Mouse (Mus musculus): ENCODE measurements around the gene Pias1.

The Pias1 gene

DNA sequence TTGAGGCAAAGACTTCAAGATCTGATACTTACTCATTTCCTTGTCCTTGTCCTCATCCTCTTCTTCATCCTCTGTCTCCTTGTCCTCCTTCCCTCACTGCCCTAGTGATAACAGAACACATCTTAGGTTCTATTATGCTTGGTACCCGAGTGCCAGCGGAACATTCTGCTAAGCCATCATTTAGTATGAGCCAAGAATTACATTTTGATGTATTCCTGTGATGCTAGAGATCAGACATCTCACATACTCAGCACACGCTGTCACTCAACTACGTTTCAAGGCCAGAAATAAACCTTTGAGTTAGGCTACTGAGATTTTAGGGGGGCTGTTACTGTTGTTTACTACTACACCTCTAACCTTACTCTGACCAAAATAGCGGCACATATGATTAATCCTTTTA lies at the start of gene Pias1:
TSS of gene Pias1 (minus strand) at position 101 of the 400 bp plus-strand sequence.
- DNase-seq (ENCODE audit: low read depth, low spot score), result no peak

GRCm38 (mm10) chr9:63035431-63035830 lies 47.7 kb upstream of the Pias1 start:
- DNase-seq (ENCODE audit: low read depth, low spot score), result no peak

DNA sequence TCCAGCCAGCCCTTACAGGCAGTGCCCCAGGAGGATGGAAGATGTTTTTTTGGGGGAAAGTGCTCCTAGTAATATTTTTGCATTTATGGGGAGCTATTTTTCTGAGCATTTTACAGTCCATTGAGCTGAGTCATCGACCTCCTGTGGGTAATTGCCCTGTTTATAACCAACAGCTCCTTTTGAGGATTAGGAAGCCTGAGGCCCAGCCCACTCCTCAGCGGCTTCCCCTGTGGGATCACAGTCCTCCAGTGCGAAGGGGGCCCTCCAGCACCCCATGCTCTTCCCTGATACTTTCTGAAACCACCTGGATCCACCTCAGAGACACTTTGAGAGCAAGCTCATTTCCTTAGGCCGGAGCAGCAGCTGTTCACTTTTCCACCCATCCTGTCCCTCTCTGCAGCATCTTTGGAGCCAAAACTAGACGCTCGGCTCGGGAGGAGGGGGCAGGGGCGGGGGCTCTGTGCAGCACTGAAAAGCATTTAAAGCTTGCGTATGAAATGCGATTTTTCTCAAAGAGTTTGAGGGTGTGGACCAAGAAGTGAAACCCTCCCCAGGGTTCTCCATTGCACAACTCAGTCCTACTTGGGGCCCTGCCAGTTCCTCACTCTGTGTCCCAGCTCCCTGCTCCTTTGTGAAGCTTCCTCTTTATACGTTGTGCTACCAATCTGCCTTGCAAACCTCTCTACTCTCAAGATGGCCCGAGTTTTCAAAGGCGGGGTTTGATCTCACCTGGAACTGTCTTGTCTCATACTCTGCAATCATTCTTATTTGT lies 43.5 kb upstream of the Pias1 start:
- DNase-seq (ENCODE audit: low read depth, low spot score), result no peak

- no peak for DNase-seq (ENCODE audit: low read depth, low spot score)
These were observed 34.8 kb upstream of the Pias1 start for GRCm38 (mm10) chr9:63022486-63022885.

- DNase-seq (ENCODE audit: low read depth, low spot score), result no peak
These were observed 19.6 kb upstream of the Pias1 start for GRCm38 (mm10) chr9:63007371-63007770.

DNA sequence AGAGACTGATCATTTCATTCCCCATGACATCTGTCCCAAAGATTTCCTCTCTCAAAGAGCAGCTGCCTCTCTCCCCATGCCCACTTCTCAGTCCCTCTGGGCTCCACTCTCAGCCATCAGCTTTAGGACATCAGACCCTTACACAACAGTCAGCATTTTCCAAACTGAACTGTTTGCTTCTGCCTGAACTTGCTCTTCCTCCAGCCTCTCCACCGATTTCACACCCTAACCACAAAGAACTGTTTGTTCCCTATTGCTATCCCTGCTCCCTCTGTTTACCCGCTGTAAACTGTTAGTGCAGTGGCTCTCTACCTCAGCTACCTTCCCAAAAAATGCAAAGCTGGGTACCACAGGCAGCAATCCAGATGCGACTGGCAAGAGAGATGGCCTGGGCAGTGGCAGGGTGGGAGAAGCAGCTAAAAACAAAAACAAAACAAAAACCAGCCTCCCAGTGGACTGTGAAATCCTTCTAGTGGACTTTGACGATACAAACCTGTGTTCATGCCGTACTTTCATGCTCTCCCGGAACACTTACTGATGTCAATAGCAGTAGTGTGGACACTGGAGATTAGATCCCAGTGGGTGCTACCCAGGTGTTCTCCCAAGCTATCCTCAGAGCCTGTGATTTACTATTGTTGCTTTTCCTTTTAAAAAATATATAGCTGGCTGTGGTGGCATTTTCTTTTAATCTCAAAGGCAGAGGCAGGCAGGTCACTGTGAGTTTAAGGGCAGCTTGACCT lies 18.5 kb upstream of the Pias1 start:
- no peak for DNase-seq (ENCODE audit: low read depth, low spot score)

DNA sequence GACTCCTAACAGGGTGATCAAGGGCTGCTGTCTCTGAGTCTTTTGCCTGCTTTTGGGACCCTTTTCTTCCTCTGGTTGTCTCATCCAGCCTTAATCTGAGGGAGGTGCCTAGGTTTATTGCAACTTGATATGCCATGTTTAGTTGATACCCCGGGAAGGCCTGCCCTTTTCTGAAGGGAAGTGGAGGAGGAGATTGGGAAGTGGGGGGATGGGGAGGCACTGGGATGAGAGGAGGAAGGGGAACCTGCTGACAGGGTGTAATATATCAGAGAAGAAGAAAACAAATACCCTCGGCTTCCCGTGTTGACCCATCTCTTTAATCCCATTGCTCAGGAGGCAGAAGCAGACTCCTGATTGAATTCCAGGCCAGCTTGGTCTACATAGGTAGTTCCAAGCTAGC lies 10.8 kb upstream of the Pias1 start:
- no peak for DNase-seq (ENCODE audit: low read depth, low spot score)

DNA sequence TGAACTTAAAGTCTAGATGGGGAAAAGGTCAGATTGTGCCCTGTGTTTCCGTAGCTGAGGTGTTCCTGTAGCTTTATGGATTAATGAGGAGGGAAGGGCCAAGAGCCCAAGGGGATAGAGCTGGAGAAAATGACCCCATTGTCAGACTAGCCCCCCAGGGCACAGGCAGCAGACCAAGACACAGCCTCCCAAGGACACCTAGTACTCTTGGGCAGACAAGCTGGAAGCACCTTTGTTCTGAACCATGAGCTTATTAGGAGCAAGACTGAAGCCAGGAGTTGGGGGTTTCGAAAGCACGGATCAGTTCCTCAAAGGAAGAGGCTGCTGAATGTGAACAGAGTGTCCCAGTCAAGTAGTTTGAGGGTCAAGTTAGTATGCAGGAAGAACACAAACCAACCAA lies 9.9 kb upstream of the Pias1 start:
- DNase-seq (ENCODE audit: low read depth, low spot score), result no peak

- DNase-seq (ENCODE audit: low read depth, low spot score), result no peak
These were observed 7.5 kb upstream of the Pias1 start for GRCm38 (mm10) chr9:62995186-62995585.

- no peak for DNase-seq (ENCODE audit: low read depth, low spot score)
These were observed 2.4 kb upstream of the Pias1 start for GRCm38 (mm10) chr9:62990134-62990533.

- DNase-seq (ENCODE audit: low read depth, low spot score), result peak; percentile 94
These were observed 6.9 kb downstream of the Pias1 start for GRCm38 (mm10) chr9:62980777-62981202.

- no peak for DNase-seq (ENCODE audit: low read depth, low spot score)
These were observed 7.5 kb downstream of the Pias1 start for GRCm38 (mm10) chr9:62980162-62980776.

DNA sequence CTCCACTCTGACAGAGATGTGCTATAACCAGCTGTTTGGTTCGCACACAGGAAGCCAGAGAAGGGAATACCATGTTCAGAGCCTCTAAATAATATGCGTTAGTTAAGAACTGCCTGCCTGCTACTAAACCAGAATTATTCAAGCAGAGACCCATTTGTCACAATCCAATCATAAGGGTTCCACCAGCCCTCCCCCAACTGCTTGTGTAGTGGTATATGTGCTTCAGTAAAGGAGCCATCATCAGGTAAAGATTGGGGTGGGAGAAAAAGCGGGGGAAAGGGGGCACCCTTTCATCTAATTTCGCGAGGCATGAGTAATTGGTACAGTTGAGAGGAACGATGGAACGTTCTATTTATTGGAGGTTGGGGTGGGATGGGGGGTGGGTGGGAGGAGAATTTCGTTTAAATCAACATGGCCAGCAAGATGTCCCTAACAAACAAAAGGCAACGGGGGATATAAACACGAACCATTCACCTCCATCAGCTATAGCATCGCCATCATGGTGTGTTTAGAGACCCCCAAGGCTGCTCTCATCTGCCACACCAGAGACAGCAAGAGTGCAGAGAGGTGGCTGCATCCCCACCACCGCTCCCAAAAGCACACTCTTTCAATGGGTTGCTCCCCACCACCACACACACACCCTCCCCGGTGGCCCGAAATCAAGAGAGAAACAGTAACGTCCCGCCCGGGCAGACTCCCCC lies 8.1 kb downstream of the Pias1 start:
- no peak for DNase-seq (ENCODE audit: low read depth, low spot score)

GRCm38 (mm10) chr9:62977152-62977551 lies 10.6 kb downstream of the Pias1 start:
- no peak for DNase-seq (ENCODE audit: low read depth, low spot score)

- no peak for DNase-seq (ENCODE audit: low read depth, low spot score)
These were observed 11.9 kb downstream of the Pias1 start for GRCm38 (mm10) chr9:62975830-62976229.

- peak; percentile 62 for DNase-seq (ENCODE audit: low read depth, low spot score)
These were observed 13.3 kb downstream of the Pias1 start for GRCm38 (mm10) chr9:62974439-62974838.

- peak; percentile 85 for DNase-seq (ENCODE audit: low read depth, low spot score)
These were observed 15.5 kb downstream of the Pias1 start for GRCm38 (mm10) chr9:62972073-62972745.

- no peak for DNase-seq (ENCODE audit: low read depth, low spot score)
These were observed 17.4 kb downstream of the Pias1 start for GRCm38 (mm10) chr9:62970345-62970744.

DNA sequence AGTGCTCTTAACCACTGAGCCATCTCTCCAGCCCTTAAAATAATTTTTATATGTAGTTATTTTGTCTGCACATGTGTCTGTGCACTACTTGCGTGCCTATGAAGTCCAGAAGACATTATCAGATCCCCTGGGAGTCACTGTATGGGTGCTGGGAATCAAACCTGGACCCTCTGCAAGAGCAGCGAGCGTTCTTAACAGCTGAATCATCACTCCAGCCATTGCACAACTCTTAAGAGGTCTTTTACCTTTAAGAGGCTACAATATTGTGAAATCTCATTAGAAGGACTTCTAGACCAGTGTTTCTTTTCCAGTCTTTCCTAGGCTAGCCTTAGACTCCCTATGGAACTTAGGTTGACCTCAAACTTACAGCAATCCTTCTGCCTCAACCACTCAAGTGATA lies 21.7 kb downstream of the Pias1 start:
- DNase-seq (ENCODE audit: low read depth, low spot score), result no peak

DNA sequence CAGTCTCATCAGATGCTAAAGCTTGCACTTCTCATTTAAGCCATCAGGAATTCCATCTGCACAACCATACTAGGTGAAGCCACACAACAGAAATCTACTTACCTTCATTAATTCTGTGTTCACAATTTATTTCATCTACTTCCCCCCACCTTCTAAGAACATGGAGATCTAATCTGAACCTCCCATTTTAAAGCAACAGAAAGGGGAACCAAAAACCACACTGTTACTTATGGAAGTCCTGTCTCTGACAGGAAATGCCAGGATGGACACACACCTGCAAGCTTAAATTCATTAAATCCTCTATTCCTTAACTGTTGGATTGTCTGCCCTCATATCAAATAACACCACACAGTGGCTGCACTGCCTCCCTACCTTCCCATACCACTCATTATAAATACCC lies 35.0 kb downstream of the Pias1 start:
- no peak for DNase-seq (ENCODE audit: low read depth, low spot score)

DNA sequence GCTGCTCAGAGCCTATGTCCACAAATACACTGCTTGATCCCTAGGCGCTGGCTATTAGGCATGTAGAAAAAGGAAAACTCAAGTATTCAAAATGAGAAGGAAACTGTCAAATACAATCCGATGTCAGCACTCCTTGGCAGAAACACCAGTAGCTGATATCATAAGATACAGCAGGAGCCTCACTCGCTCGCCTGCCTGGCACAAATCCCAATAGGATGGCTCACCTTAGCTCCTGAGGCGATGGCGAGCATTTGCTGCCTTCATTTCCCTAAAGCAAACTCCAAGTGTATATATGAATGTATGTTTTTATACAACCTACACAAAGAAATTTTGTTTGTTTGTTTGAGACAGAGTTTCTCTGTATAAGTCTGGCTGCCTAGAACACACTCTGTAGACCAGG lies 42.4 kb downstream of the Pias1 start:
- no peak for DNase-seq (ENCODE audit: low read depth, low spot score)

Data from R1 (cell line).